Mouse (Mus musculus) cerebellum, adult 18-20 months (tissue): Measurements from ENCODE around the gene Ttc1.
A peak's percentile ranks its signal among the peaks of the same experiment; 100 is the strongest.

ENCODE experiments used
- DNase-seq, 2 experiments: peaks; one replicate each; pipeline ENCODE4 v3.0.0; 2021

Ttc1 gene

DNA sequence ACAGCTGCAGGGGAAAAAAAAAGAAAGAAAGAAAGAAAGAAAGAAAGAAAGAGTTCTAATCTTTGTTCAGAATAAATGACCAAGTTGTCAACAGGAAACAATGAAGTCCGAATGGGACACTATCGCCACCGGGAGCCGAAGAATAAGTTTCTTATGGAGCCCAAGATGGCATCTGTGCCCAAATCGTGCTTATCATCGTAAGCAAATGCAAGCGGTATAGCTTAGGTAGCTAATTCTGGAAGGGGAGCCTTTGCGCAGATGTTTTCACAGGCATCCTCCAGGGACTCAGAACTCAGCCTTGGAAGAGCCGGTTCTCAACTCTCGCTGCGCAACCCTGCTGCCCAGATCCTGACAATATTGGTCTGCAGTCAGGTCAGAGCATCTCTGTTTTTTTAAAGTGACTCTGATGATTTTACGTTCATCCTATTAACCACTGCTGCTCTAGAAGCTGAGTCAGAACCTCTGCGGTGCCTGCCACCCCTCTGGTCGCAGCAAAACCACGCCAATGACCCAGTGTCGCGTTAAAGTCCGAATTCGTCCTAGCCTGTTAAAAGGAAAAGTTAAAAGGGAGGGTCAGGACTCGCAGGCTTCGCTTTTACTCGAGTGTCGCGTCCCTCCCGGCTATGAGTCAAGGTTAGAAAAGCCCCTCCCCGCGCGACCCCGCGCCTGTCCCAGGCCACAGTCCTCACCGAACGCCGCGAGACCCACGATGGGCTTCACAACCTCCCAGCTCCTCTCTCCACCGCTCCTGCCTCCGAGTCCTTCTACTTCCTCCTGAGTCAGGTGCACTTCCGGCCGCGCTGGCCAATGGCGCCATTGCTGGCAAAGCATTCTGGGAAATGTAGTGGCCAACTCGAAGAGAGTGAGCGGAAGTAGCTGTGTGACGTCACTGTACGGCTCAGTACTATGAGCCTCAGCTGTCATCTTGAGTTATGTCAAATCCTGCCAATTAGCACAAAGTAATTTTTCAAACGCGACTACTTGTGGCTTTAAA lies at the start of gene Ttc1:
Gene Ttc1 (minus strand): TSS at position 776 of the 994 bp plus-strand sequence.
- DNase-seq: peak; percentile 97 to 99

- no peak for DNase-seq
These were observed 48.2 kb upstream of the Ttc1 start for GRCm38 (mm10) chr11:43795992-43796391.

- DNase-seq: no peak
These were observed 42.6 kb upstream of the Ttc1 start for GRCm38 (mm10) chr11:43790446-43790845.

GRCm38 (mm10) chr11:43783772-43784171 lies 36.0 kb upstream of the Ttc1 start:
- DNase-seq: peak; percentile 55 to 65

GRCm38 (mm10) chr11:43783106-43783505 lies 35.3 kb upstream of the Ttc1 start:
- DNase-seq: no peak

GRCm38 (mm10) chr11:43779551-43779950 lies 31.7 kb upstream of the Ttc1 start:
- no peak for DNase-seq

DNA sequence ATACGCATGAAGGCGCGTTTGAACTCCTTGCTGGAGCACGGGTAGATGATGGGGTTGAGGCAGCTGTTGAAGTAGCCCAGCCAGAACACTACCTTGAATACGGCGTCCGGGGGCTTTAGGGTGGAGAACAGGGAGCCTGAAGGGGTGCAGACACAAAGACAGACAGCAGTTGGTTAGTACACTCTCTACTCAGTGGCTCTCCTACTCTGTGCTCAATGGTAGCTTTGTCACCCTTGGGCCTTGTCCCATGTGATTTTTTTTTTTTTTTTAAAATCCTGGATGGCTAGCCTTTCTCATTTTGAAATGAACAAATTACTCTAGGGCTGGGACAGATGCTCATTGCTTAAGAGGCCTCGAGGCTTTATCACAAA lies 28.5 kb upstream of the Ttc1 start:
- DNase-seq: no peak

DNA sequence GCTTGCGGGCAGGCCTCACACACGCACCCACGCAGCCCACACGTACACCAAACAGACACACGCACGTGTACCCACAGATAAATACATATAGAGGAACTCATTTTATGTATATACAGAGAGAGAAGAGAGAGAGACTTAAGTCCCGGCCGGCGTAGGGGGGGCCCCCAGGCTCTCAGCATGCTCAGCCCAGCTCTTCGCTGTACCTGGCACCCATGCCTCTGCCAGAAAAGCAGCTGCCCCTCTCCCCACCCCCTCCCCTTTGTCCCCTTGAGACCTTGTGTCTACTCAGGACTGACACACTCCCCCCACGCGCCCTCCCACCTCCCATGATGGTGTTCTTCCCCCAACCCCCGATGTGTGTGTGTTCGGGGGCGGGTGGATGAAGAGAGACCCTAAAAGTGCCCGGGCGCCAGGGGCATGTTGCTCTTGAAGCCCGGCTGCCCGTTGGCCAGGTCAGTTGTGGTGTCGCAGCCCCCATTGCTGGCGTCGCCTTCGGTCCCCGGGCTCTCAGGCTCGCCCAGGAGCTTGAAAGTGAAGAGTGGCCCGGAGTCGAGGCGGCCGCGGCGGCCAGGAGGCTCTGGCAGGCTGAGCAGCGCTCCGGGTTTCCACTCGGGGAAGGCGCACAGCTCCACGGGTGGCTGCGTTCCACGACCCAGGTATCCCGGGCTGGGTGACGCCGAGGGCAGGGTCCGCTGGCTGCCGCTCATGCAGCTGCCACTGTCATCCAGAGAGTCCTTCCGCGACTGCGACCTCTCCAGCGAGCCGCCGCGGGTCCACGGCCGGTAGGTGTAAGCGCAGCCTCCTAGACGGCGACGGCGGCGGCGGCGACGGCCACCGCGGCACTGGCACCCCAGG lies 27.9 kb upstream of the Ttc1 start:
- no peak for DNase-seq

- DNase-seq: no peak
These were observed 25.9 kb upstream of the Ttc1 start for GRCm38 (mm10) chr11:43773725-43774124.

DNA sequence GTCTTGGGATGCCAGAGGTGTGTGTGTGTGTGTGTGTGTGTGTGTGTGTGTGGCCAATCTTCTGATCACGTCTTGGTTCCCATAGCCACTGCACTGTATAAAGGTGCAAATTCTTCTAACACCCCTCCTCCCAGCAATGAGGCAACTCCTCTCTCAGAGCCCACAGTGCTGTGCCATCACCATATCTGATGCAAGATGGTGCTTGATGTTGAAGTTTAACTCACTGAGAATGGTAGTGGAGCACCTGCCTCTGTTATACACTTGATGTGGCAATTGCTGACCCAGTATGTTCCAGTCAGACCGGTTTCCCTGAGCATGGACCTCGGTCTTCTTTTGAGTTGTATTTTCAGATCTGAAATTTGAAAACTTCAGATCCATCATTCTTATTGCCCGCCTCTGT lies 22.3 kb upstream of the Ttc1 start:
- DNase-seq: no peak

DNA sequence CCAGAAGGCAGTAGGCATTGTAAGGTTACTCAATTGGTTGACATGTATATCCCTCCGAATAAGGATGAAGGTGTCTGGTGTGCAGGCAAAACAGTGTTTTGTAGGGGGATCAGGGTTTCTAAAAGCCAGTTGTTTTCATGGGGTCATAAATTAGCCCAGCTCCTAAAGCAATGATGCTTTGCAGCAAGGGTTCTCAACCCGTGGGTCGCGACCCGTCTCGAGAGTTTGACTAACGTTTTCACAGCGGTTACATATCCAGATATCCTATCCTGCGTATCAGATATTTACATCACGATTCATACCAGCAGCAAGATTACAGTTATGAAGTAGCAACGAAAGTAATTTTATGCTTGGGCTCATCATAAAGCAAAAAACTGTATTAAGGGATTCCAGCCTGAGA lies 19.9 kb upstream of the Ttc1 start:
- DNase-seq: no peak

DNA sequence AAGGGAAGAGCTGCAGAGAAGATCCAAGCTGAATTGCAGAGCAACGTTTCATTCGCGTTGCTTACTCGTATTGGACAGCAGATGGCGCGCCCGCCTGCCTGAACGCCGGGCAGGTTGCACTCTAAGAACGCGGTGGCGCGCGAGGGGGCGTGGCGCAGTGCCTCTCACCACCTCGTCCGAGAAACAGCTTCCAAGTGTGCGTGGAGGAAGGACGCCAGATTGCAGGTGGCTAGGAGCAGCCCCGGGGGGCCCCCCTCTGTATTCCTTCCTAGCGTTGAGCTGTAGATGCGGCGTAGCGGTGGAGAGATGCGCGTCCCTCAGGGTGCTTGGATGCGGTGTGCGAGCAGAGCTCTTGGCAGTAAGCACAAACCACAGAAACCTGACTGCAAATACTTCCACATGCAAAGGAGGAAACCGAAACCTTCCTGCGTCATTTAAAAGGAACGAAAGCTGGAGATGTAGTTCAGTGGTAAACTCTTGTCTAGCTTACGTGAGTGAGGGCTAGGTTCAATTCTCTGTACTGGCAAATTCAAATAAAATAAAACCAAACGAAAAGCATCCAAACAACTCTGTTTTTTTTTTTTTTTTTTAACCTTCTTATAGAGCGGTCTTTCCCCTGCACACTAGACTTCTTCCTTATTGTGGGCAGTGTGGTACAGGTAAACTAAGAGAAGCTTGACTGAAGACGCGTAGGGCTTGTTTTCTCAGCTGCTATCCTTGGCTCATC lies 19.3 kb upstream of the Ttc1 start:
- peak; percentile 76 to 79 for DNase-seq

GRCm38 (mm10) chr11:43758436-43758835 lies 10.6 kb upstream of the Ttc1 start:
- DNase-seq: no peak

GRCm38 (mm10) chr11:43755411-43755810 lies 7.6 kb upstream of the Ttc1 start:
- DNase-seq: no peak

GRCm38 (mm10) chr11:43754568-43754967 lies 6.8 kb upstream of the Ttc1 start:
- no peak for DNase-seq

DNA sequence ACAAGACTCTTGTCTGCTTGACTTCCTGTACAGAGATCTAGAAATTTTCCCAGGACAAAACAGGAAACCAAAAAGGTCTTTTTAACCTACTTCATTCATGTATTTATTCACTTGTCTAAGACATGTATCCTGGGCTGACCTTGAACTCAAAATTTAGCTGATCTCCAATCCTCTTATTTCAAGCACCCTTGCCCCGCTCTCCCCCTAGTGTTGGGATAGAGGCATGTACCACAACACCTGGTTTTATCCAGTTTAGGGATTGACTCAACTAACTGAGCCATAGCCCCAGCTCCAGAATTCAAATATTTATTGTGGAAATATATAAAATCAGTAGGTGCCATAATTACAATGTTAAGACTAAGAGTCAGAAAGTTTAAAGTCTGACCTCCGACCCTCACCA lies 3.7 kb upstream of the Ttc1 start:
- no peak for DNase-seq

GRCm38 (mm10) chr11:43728737-43729301 lies 19.0 kb downstream of the Ttc1 start:
- no peak for DNase-seq

- no peak for DNase-seq
These were observed 20.0 kb downstream of the Ttc1 start for GRCm38 (mm10) chr11:43727796-43728195.

DNA sequence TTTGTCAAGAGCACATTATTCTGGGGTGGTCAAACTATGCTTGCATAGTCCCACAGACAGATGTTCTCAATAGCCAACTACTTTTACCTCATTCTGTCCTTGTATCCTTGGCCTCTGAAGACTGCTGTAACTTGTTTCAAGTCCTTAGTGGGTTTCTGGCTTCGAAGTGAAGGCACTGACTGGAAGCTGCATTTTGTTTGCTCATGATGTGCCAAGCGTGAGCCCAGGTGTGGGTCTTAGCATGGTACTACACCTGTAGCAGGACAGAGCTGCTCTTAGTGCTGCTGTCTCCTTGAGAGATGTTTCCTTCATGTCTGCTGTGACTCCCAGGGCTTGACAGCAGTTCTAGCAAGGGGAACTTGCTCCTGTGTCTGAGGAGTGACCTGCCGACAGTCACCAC lies 24.4 kb downstream of the Ttc1 start:
- DNase-seq: no peak

- DNase-seq: peak; percentile 63 to 71
These were observed 35.6 kb downstream of the Ttc1 start for GRCm38 (mm10) chr11:43712178-43712577.

DNA sequence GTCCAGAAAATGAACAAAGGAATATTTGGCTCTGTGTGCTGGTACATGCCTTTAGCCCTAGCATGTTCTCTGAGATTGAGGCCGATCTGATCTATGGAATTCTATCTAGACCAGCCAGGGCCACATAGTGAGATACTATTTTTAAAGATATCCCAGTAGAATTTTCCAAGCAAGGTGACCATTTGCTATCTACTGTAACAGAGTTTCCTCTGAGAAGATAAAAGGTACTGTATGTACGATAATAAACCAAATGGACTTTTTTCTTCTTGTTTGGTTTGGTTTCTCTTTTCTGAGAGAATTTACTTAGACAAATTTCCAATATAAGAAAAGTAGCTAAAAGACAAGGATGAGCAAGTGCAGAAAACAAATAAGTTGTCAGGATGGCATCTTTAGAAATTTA lies 39.4 kb downstream of the Ttc1 start:
- DNase-seq: no peak

GRCm38 (mm10) chr11:43705751-43706150 lies 42.1 kb downstream of the Ttc1 start:
- peak; percentile 52 to 55 for DNase-seq

- no peak for DNase-seq
These were observed 44.3 kb downstream of the Ttc1 start for GRCm38 (mm10) chr11:43703552-43703951.
